Mouse (Mus musculus) neural tube, embryonic 15.5 days (tissue): ENCODE data around the gene Nprl3. TPM values are rescaled to one million over a fixed set of nuclear protein-coding genes. Genes with fewer than 3 reads are reported as not detected.
"Not testable (repeated sequence)": the region's sequence is repeated elsewhere in the genome, so short reads cannot be mapped to it uniquely, and the experiment has no call there.

Experiments
- ATAC-seq: fragments of 200-750 bp; cut with Nextera tagmentation; 2 replicates; pipeline ENCODE4 v1.8.0; 2017; ENCODE audit warnings: mild to moderate bottlenecking, moderate TSS enrichment, moderate library complexity; ENCODE audit not compliant: low FRiP score
- H3K27ac ChIP-seq: fragments of 300-500 bp; sonication (generic); replicated peaks from 2 replicates; pipeline ENCODE4 v1.5.1; 2015; ENCODE audit warnings: mild to moderate bottlenecking, inconsistent platforms
- H3K27me3 ChIP-seq: fragments of 300-500 bp; sonication (generic); replicated peaks from 2 replicates; pipeline ENCODE4 v1.6.1; 2015; ENCODE audit warnings: inconsistent platforms
- H3K36me3 ChIP-seq: fragments of 300-500 bp; sonication (generic); 2 replicates; pipeline ENCODE4 v1.6.1; 2015; ENCODE audit warnings: inconsistent platforms
- H3K4me1 ChIP-seq: fragments of 300-500 bp; sonication (generic); 2 replicates; pipeline ENCODE4 v1.6.1; 2015; ENCODE audit warnings: inconsistent platforms
- H3K4me2 ChIP-seq: fragments of 300-500 bp; sonication (generic); 2 replicates; pipeline ENCODE4 v1.6.1; 2015; ENCODE audit warnings: inconsistent platforms, mild to moderate bottlenecking, moderate library complexity
- H3K4me3 ChIP-seq: fragments of 300-500 bp; sonication (generic); replicated peaks from 2 replicates; pipeline ENCODE4 v1.5.1; 2015; ENCODE audit warnings: mild to moderate bottlenecking, inconsistent platforms
- H3K9ac ChIP-seq: fragments of 300-500 bp; sonication (generic); replicated peaks from 2 replicates; pipeline ENCODE4 v1.6.1; 2015; ENCODE audit warnings: mild to moderate bottlenecking, inconsistent platforms
- H3K9me3 ChIP-seq: fragments of 300-500 bp; sonication (generic); replicated peaks from 2 replicates; pipeline ENCODE4 v1.6.1; 2016; ENCODE audit warnings: inconsistent platforms
- WGBS: fragments of 180-500 bp; shearing (Covaris S2); methylation state at CpG from one replicate; pipeline ENCODE4 v1.1.7; 2015; ENCODE audit warnings: mixed read lengths; 5-methylcytosine and 5-hydroxymethylcytosine counted together
- polyA plus RNA-seq: library from polyadenylated mRNA; unstranded; fragments of >200 nt; fragmentation: Nextera tagmentation; extraction: Ambion mirVana; gene quantifications from 2 replicates; pipeline ENCODE4 v1.2.1, GENCODE M21; 2015

The Nprl3 gene
- 38.8 and 42.5 TPM in 2 replicates for polyA plus RNA-seq

GRCm38 (mm10) chr11:32267188-32267884, at the start of gene Nprl3:
Nprl3 (minus strand) TSS chr11:32267707.
- WGBS: under 1% methylated on average over 54 of the region's 54 CpGs
- 0 out of 2 replicates have a peak, but pooled peaks cover 2% of the 10 kb centered on the region for H3K36me3 ChIP-seq
- peak within 1 kb of the TSS; percentile 93 for H3K27ac ChIP-seq
- H3K4me2 ChIP-seq: peak within 1 kb of the TSS; percentile 62
- peaks cover 17% of the 10 kb centered on the region for H3K4me1 ChIP-seq
- peak; percentile 99 for ATAC-seq
- peak within 1 kb of the TSS; percentile 83 for H3K9ac ChIP-seq
- peak within 1 kb of the TSS; percentile 75 for H3K4me3 ChIP-seq
- no peaks in the 10 kb centered on the region for H3K9me3 ChIP-seq
- H3K27me3 ChIP-seq: no peaks in the 10 kb centered on the region

GRCm38 (mm10) chr11:32316009-32316408, 48.5 kb upstream of the Nprl3 start:
- Histone ChIP-seq H3K4me3 (no peak overlapping the region), H3K4me1 (no peaks in the 10 kb centered on the region), H3K4me2 (no peak overlapping the region), H3K9ac (no peak overlapping the region), H3K9me3 (no peaks in the 10 kb centered on the region), H3K36me3 (no peaks in the 10 kb centered on the region), H3K27ac (no peak overlapping the region), H3K27me3 (no peaks in the 10 kb centered on the region)
- 93% methylated on average over 3 of the region's 3 CpGs for WGBS
- ATAC-seq: no peak

GRCm38 (mm10) chr11:32309928-32310327, 42.4 kb upstream of the Nprl3 start:
- H3K4me3 ChIP-seq: no peak overlapping the region
- no peak overlapping the region for H3K4me2 ChIP-seq
- no peak overlapping the region for H3K9ac ChIP-seq
- no peaks in the 10 kb centered on the region for H3K36me3 ChIP-seq
- ATAC-seq: no peak
- H3K9me3 ChIP-seq: no peaks in the 10 kb centered on the region
- no peak overlapping the region for H3K27ac ChIP-seq
- 86% methylated on average over 3 of the region's 3 CpGs for WGBS
- no peaks in the 10 kb centered on the region for H3K4me1 ChIP-seq
- H3K27me3 ChIP-seq: no peaks in the 10 kb centered on the region

- Histone ChIP-seq H3K27ac (no peak overlapping the region), H3K4me3 (no peak overlapping the region), H3K27me3 (no peaks in the 10 kb centered on the region), H3K9ac (no peak overlapping the region), H3K9me3 (no peaks in the 10 kb centered on the region), H3K4me1 (no peaks in the 10 kb centered on the region), H3K36me3 (no peaks in the 10 kb centered on the region), H3K4me2 (no peak overlapping the region)
- 41% methylated on average over 4 of the region's 4 CpGs for WGBS
- ATAC-seq: no peak
Measured at GRCm38 (mm10) chr11:32309446-32309845, 41.9 kb upstream of the Nprl3 start.

- 65% methylated on average over 1 of the region's 1 CpGs for WGBS
- H3K9ac ChIP-seq: no peak overlapping the region
- H3K27ac ChIP-seq: no peak overlapping the region
- no peak overlapping the region for H3K4me3 ChIP-seq
- no peaks in the 10 kb centered on the region for H3K9me3 ChIP-seq
- peaks cover 8% of the 10 kb centered on the region; the same call in 1 of the 2 replicates for H3K4me1 ChIP-seq
- no peaks in the 10 kb centered on the region for H3K27me3 ChIP-seq
- H3K4me2 ChIP-seq: no peak overlapping the region
- H3K36me3 ChIP-seq: no peaks in the 10 kb centered on the region
- no peak for ATAC-seq
Measured at GRCm38 (mm10) chr11:32307006-32307405, 39.5 kb upstream of the Nprl3 start.

- Histone ChIP-seq H3K9ac (no peak overlapping the region), H3K9me3 (no peaks in the 10 kb centered on the region), H3K4me1 (peaks cover 8% of the 10 kb centered on the region; the same call in 1 of the 2 replicates), H3K27me3 (peaks cover 9% of the 10 kb centered on the region; the same call in 1 of the 2 replicates), H3K4me2 (no peak overlapping the region), H3K4me3 (no peak overlapping the region), H3K36me3 (no peaks in the 10 kb centered on the region), H3K27ac (no peak overlapping the region)
- WGBS: 89% methylated on average over 1 of the region's 1 CpGs
- no peak for ATAC-seq
Measured at GRCm38 (mm10) chr11:32303455-32303854, 35.9 kb upstream of the Nprl3 start.

- no peak for ATAC-seq
- WGBS: 56% methylated on average over 2 of the region's 2 CpGs
- Histone ChIP-seq H3K36me3 (no peaks in the 10 kb centered on the region), H3K27me3 (peaks cover 9% of the 10 kb centered on the region; the same call in 1 of the 2 replicates), H3K4me3 (no peak overlapping the region), H3K9ac (no peak overlapping the region), H3K27ac (no peak overlapping the region), H3K4me1 (peaks cover 8% of the 10 kb centered on the region; the same call in 1 of the 2 replicates), H3K9me3 (no peaks in the 10 kb centered on the region), H3K4me2 (no peak overlapping the region)
Measured at GRCm38 (mm10) chr11:32302824-32303419, 35.4 kb upstream of the Nprl3 start.

- no peaks in the 10 kb centered on the region for H3K9me3 ChIP-seq
- WGBS: 68% methylated on average over 1 of the region's 1 CpGs
- no peak overlapping the region for H3K27ac ChIP-seq
- ATAC-seq: no peak
- H3K9ac ChIP-seq: no peak overlapping the region
- H3K27me3 ChIP-seq: peaks cover 9% of the 10 kb centered on the region; the same call in 1 of the 2 replicates
- H3K4me3 ChIP-seq: no peak overlapping the region
- H3K4me1 ChIP-seq: peaks cover 8% of the 10 kb centered on the region; the same call in 1 of the 2 replicates
- H3K4me2 ChIP-seq: no peak overlapping the region
- no peaks in the 10 kb centered on the region for H3K36me3 ChIP-seq
Measured at GRCm38 (mm10) chr11:32301506-32301905, 34.0 kb upstream of the Nprl3 start.

- Histone ChIP-seq H3K4me1 (peaks cover 8% of the 10 kb centered on the region; the same call in 1 of the 2 replicates), H3K4me3 (peak overlapping the region; percentile 32), H3K27ac (no peak overlapping the region), H3K27me3 (peaks cover 9% of the 10 kb centered on the region; the same call in 1 of the 2 replicates), H3K36me3 (no peaks in the 10 kb centered on the region), H3K9ac (no peak overlapping the region), H3K9me3 (no peaks in the 10 kb centered on the region), H3K4me2 (peak overlapping the region; percentile 55)
- 53% methylated on average over 15 of the region's 17 CpGs for WGBS
- ATAC-seq: peak; percentile 36; the same call in 1 of the 2 replicates
Measured at GRCm38 (mm10) chr11:32300279-32301267, 33.1 kb upstream of the Nprl3 start.

- Histone ChIP-seq H3K4me2 (peak within 1 kb of the TSS; percentile 55), H3K4me3 (peak within 1 kb of the TSS; percentile 32)
- H3K36me3 ChIP-seq, H3K4me1 ChIP-seq, H3K27ac ChIP-seq, H3K27me3 ChIP-seq, H3K9me3 ChIP-seq, H3K9ac ChIP-seq: not testable (repeated sequence)
- peak; percentile 75 for ATAC-seq
- 8% methylated on average over 16 of the region's 16 CpGs for WGBS
Measured at GRCm38 (mm10) chr11:32299865-32300264, 32.4 kb upstream of the Nprl3 start, which contains the start of gene Hbq1a. Hbq1a (plus strand) TSS chr11:32300069.

GRCm38 (mm10) chr11:32298532-32298918, 31.0 kb upstream of the Nprl3 start:
- no peak for ATAC-seq
- Histone ChIP-seq H3K9me3 (no peaks in the 10 kb centered on the region), H3K27me3 (peaks cover 9% of the 10 kb centered on the region; the same call in 1 of the 2 replicates), H3K4me3 (no peak overlapping the region), H3K27ac (no peak overlapping the region), H3K4me2 (no peak overlapping the region), H3K4me1 (peaks cover 8% of the 10 kb centered on the region; the same call in 1 of the 2 replicates), H3K36me3 (no peaks in the 10 kb centered on the region), H3K9ac (no peak overlapping the region)
- 99% methylated on average over 2 of the region's 2 CpGs for WGBS
